Mouse (Mus musculus) CH12.LX (cell line): ENCODE results near the gene Ssbp4. TPM values are rescaled to one million over a fixed set of nuclear protein-coding genes. Genes with fewer than 3 reads are reported as not detected.

Source experiments
- DNase-seq: peaks from one replicate; pipeline ENCODE4 v3.0.0-alpha.2; 2013; ENCODE audit errors: extremely low read depth
- H3K27ac ChIP-seq: 2 replicates; pipeline ENCODE4 v1.5.1; 2012; ENCODE audit warnings: low read depth, mild to moderate bottlenecking, control low read depth, moderate library complexity; ENCODE audit not compliant: insufficient read depth
- H3K27me3 ChIP-seq: replicated peaks from 2 replicates; pipeline ENCODE3; 2012; ENCODE audit warnings: inconsistent platforms
- H3K36me3 ChIP-seq, 2 experiments: replicated peaks in 1 of 2; 2 replicates each; pipeline versions ENCODE3 to v1.6.1; 2012; ENCODE audit warnings: inconsistent platforms in 1 of 2, low read length in 1 of 2, mild to moderate bottlenecking in 1 of 2, mixed read lengths in 1 of 2, moderate library complexity in 1 of 2; ENCODE audit not compliant: control insufficient read depth in 1 of 2, insufficient read depth in 1 of 2
- H3K4me1 ChIP-seq, 2 experiments: 2 replicates each; pipeline ENCODE4 v1.6.1; 2012; ENCODE audit warnings: inconsistent platforms in 1 of 2, moderate library complexity in 1 of 2; ENCODE audit not compliant: insufficient read depth in 2 of 2, control insufficient read depth in 1 of 2
- H3K4me2 ChIP-seq: 2 replicates; pipeline ENCODE4 v1.6.1; 2012; ENCODE audit warnings: low read depth, mild to moderate bottlenecking, control low read depth; ENCODE audit not compliant: poor library complexity, insufficient read depth, severe bottlenecking
- H3K4me3 ChIP-seq, 3 experiments: fragments of 150-350 bp in 1 of 3; sonication (generic) in 1 of 3; replicated peaks in 1 of 3; 2 replicates each; pipeline versions ENCODE3 to v1.5.1; 2011 to 2012; ENCODE audit warnings: low read depth in 2 of 3, low read length in 2 of 3, mild to moderate bottlenecking in 2 of 3, moderate library complexity in 2 of 3, control low read depth in 1 of 3, improper control_type of control experiment in 1 of 3, inconsistent platforms in 1 of 3, mixed read lengths in 1 of 3; ENCODE audit not compliant: poor library complexity in 1 of 3
- H3K79me2 ChIP-seq: replicated peaks from 2 replicates; pipeline ENCODE4 v1.6.1; 2012; ENCODE audit warnings: mild to moderate bottlenecking, moderate library complexity; ENCODE audit not compliant: control insufficient read depth, poor library complexity, insufficient read depth, severe bottlenecking; ENCODE audit errors: extremely low read depth
- H3K9ac ChIP-seq: 2 replicates; pipeline ENCODE4 v1.6.1; 2012; ENCODE audit warnings: low read depth, mild to moderate bottlenecking, control low read depth, moderate library complexity; ENCODE audit not compliant: insufficient read depth
- H3K9me3 ChIP-seq: replicated peaks from 2 replicates; pipeline ENCODE3; 2012; ENCODE audit warnings: low read length, inconsistent platforms, mixed read lengths
- BHLHE40 ChIP-seq: IDR thresholded peaks from 2 replicates; pipeline ENCODE4 v1.6.1; 2011; ENCODE audit warnings: mild to moderate bottlenecking, low read depth, low read length, improper control_type of control experiment
- CHD2 ChIP-seq: IDR thresholded peaks from 2 replicates; pipeline ENCODE4 v1.6.1; 2011; ENCODE audit warnings: low read length, improper control_type of control experiment
- CTCF ChIP-seq, 2 experiments: IDR thresholded peaks in 1 of 2; conservative IDR thresholded peaks in 1 of 2; 2 replicates each; pipeline ENCODE4 v1.5.1; 2011 to 2012; ENCODE audit warnings: low read depth in 2 of 2, low read length in 2 of 2, improper control_type of control experiment in 1 of 2, inconsistent platforms in 1 of 2, mild to moderate bottlenecking in 1 of 2, moderate library complexity in 1 of 2
- E2F4 ChIP-seq: IDR thresholded peaks from 2 replicates; pipeline ENCODE4 v1.6.1; 2011; ENCODE audit warnings: low read depth, low read length, improper control_type of control experiment; ENCODE audit not compliant: insufficient replicate concordance
- EP300 ChIP-seq: IDR thresholded peaks from 2 replicates; pipeline ENCODE4 v1.6.1; 2011; ENCODE audit warnings: low read length, improper control_type of control experiment
- ETS1 ChIP-seq: conservative IDR thresholded peaks from 2 replicates; pipeline ENCODE4 v1.6.1; 2012; ENCODE audit warnings: low read depth, mild to moderate bottlenecking, inconsistent platforms, low read length, improper control_type of control experiment, moderate library complexity
- HCFC1 ChIP-seq: IDR thresholded peaks from 2 replicates; pipeline ENCODE4 v1.6.1; 2012; ENCODE audit warnings: low read depth, mild to moderate bottlenecking, inconsistent platforms, low read length, improper control_type of control experiment
- IRF4 ChIP-seq: IDR thresholded peaks from 2 replicates; pipeline ENCODE4 v1.6.1; 2014; ENCODE audit warnings: low read depth, mild to moderate bottlenecking, inconsistent platforms, low read length, improper control_type of control experiment
- JUND ChIP-seq: conservative IDR thresholded peaks from 2 replicates; pipeline ENCODE4 v1.6.1; 2011; ENCODE audit warnings: low read depth, low read length, improper control_type of control experiment
- KAT2A ChIP-seq: IDR thresholded peaks from 2 replicates; pipeline ENCODE4 v1.6.1; 2012; ENCODE audit warnings: low read length, improper control_type of control experiment, inconsistent platforms; ENCODE audit not compliant: insufficient replicate concordance
- MAFK ChIP-seq: IDR thresholded peaks from 2 replicates; pipeline ENCODE4 v1.6.1; 2011; ENCODE audit warnings: low read length, improper control_type of control experiment; ENCODE audit not compliant: insufficient replicate concordance
- MAX ChIP-seq: IDR thresholded peaks from 2 replicates; pipeline ENCODE4 v1.6.1; 2011; ENCODE audit warnings: low read length, improper control_type of control experiment
- MAZ ChIP-seq: IDR thresholded peaks from 2 replicates; pipeline ENCODE4 v1.6.1; 2012; ENCODE audit warnings: low read depth, mild to moderate bottlenecking, inconsistent platforms, low read length, improper control_type of control experiment, moderate library complexity
- MEF2A ChIP-seq: IDR thresholded peaks from 2 replicates; pipeline ENCODE4 v1.6.1; 2014; ENCODE audit warnings: low read depth, mild to moderate bottlenecking, inconsistent platforms, low read length, improper control_type of control experiment, borderline replicate concordance
- MXI1 ChIP-seq: IDR thresholded peaks from 2 replicates; pipeline ENCODE4 v1.6.1; 2011; ENCODE audit warnings: mild to moderate bottlenecking, low read depth, low read length, improper control_type of control experiment
- NELFE ChIP-seq: IDR thresholded peaks from 2 replicates; pipeline ENCODE4 v1.6.1; 2011; ENCODE audit warnings: low read depth, low read length, improper control_type of control experiment
- POLR2A ChIP-seq: IDR thresholded peaks from 2 replicates; pipeline ENCODE4 v1.6.1; 2011; ENCODE audit warnings: low read depth, mild to moderate bottlenecking, improper control_type of control experiment, low read length
- POLR2AphosphoS2 ChIP-seq: IDR thresholded peaks from 2 replicates; pipeline ENCODE4 v1.6.1; 2011; ENCODE audit warnings: low read depth, low read length, improper control_type of control experiment
- RAD21 ChIP-seq: IDR thresholded peaks from 2 replicates; pipeline ENCODE4 v1.6.1; 2011; ENCODE audit warnings: low read depth, mild to moderate bottlenecking, low read length, improper control_type of control experiment, moderate library complexity
- RCOR1 ChIP-seq: conservative IDR thresholded peaks from 2 replicates; pipeline ENCODE4 v1.6.1; 2012; ENCODE audit warnings: low read depth, mild to moderate bottlenecking, inconsistent platforms, low read length, improper control_type of control experiment
- SIN3A ChIP-seq: IDR thresholded peaks from 2 replicates; pipeline ENCODE4 v1.6.1; 2012; ENCODE audit warnings: low read length, improper control_type of control experiment, inconsistent platforms
- SMC3 ChIP-seq: IDR thresholded peaks from 2 replicates; pipeline ENCODE4 v1.6.1; 2011; ENCODE audit warnings: low read depth, low read length, improper control_type of control experiment
- TBP ChIP-seq: conservative IDR thresholded peaks from 2 replicates; pipeline ENCODE4 v1.6.1; 2011; ENCODE audit warnings: low read depth, low read length, improper control_type of control experiment
- UBTF ChIP-seq: IDR thresholded peaks from 2 replicates; pipeline ENCODE4 v1.6.1; 2012; ENCODE audit warnings: low read depth, mild to moderate bottlenecking, inconsistent platforms, low read length, improper control_type of control experiment, moderate library complexity
- USF1 ChIP-seq: IDR thresholded peaks from 2 replicates; pipeline ENCODE4 v1.6.1; 2014; ENCODE audit warnings: low read depth, mild to moderate bottlenecking, inconsistent platforms, low read length, improper control_type of control experiment
- USF2 ChIP-seq: conservative IDR thresholded peaks from 2 replicates; pipeline ENCODE4 v1.6.1; 2011; ENCODE audit warnings: low read depth, low read length, improper control_type of control experiment
- ZKSCAN1 ChIP-seq: IDR thresholded peaks from 2 replicates; pipeline ENCODE4 v1.6.1; 2012; ENCODE audit warnings: low read depth, inconsistent platforms, low read length, improper control_type of control experiment, borderline replicate concordance
- dilution Hi-C: fragments of 300-500 bp; cut with MboI; formaldehyde crosslinking; loops from 2 replicates; pipeline ENCODE4 v1.14.3; 2020; ENCODE audit warnings: low sequenced_read_pairs; ENCODE audit not compliant: extremely low pct_unique_long_range_greater_than_20kb, extremely low pct_ligation_motif_present
- in situ Hi-C: fragments of 300-500 bp; cut with MboI; formaldehyde crosslinking; loops from 3 replicates; pipeline ENCODE4 v1.14.3; 2019; ENCODE audit warnings: low sequenced_read_pairs, low pct_ligation_motif_present, low pct_unique_long_range_greater_than_20kb, mixed read lengths
- polyA plus RNA-seq: library from polyadenylated mRNA; unstranded; fragments of >175 nt; gene quantifications from 2 replicates; pipeline ENCODE4 v1.2.1, GENCODE M21; 2012; ENCODE audit warnings: low read depth; ENCODE audit not compliant: insufficient read length
- total RNA-seq, 2 experiments: library from RNA; depleted of rRNA; stranded (reverse); fragments of 300-350 nt in 1 of 2; fragments of >200 nt in 1 of 2; gene quantifications; 2 replicates each; pipeline ENCODE4 v1.2.3; 2012 to 2014

Gene Ssbp4
- total and polyA plus RNA-seq, 3 experiments: 41.3 to 128 (median 77.3) TPM

DNA sequence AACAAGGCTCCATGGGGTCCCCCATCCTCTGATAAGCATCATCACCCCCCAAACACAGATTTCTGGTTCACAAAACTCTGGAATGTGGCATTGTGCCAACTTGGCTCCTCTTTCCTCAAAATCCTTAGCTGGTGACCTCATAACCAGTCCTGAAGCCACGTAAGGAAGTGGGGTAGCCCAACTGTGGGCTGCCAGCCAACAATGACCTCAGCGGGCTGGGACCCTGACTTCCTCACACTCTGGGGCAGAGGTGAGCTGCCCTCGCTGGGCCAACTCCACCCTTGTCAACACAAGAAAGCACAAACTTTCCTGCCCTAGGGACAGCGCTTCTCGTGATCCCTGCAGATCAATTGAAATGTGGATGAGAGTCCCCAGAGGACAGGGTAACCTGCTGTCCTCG, 25.4 kb upstream of the Ssbp4 start:
- peak overlapping the region; percentile 100 for H3K27ac ChIP-seq
- TF ChIP-seq KAT2A (no peak), HCFC1 (no peak), RCOR1 (no peak), USF1 (no peak)
- no peak overlapping the region for H3K4me3 ChIP-seq
- no peak overlapping the region for H3K9ac ChIP-seq
- H3K9me3 ChIP-seq: peaks cover 2% of the 10 kb centered on the region
- no peak overlapping the region for H3K4me2 ChIP-seq
- dilution Hi-C loops (no loop called here), in situ Hi-C loops (no loop called here)
- DNase-seq: no peak
- peaks cover 36 to 90% of the 10 kb centered on the region in 2 experiments for H3K4me1 ChIP-seq
- H3K79me2 ChIP-seq: no peaks in the 10 kb centered on the region
- H3K36me3 ChIP-seq: no peaks in the 10 kb centered on the region
- no peaks in the 10 kb centered on the region for H3K27me3 ChIP-seq

DNA sequence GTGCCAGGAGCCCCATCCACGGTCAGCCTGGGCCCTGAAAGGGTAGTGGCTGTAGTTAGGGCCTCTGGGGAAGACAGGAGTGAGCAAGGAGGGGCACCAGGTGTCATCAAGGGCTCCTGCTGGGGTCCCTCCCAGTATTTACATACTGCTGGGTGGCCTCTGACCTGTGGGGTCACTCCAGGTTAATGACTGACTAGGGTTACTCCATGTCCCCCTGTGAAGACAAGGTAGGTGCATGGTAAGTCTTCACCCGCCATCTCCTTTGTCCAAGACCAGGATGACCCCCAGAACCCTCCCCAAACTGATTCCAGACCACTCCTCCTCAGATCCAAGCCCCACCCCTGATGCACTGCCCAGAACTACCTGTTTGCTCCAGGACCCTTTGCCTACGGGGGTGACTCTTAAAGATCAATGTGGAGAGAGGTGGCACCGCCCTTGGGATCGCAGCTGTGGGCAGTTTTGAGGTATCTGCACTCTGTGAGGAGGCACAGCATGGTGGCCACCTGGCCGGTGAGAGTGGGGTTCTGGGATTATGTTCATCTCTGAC, 23.7 kb upstream of the Ssbp4 start, which contains the start of gene Gdf15:
Gdf15 (minus strand) TSS at position 111 of the 547 bp plus-strand sequence.
- TF ChIP-seq HCFC1 (no peak), BHLHE40 (no peak), CTCF (conservative IDR thresholded peaks at IDR 0.05 in 1 of 2, IDR thresholded peaks at IDR 0.05 in 1 of 2; ENCODE audit: low read depth in 2 of 2, low read length in 2 of 2) (no peak), USF2 (no peak), EP300 (no peak), MEF2A (no peak), NELFE (no peak), USF1 (no peak), CHD2 (no peak), MAX (no peak)
- H3K27ac ChIP-seq: no peak within 1 kb of the TSS
- H3K79me2 ChIP-seq: no peaks in the 10 kb centered on the region
- no peak within 1 kb of the TSS for H3K4me3 ChIP-seq
- no peaks in the 10 kb centered on the region for H3K27me3 ChIP-seq
- H3K36me3 ChIP-seq: no peaks in the 10 kb centered on the region
- no peak within 1 kb of the TSS for H3K9ac ChIP-seq
- dilution Hi-C loops (no loop called here), in situ Hi-C loops (no loop called here)
- DNase-seq: no peak
- H3K9me3 ChIP-seq: peaks cover 2% of the 10 kb centered on the region
- H3K4me1 ChIP-seq: peaks cover 36 to 78% of the 10 kb centered on the region in 2 experiments
- no peak within 1 kb of the TSS for H3K4me2 ChIP-seq

DNA sequence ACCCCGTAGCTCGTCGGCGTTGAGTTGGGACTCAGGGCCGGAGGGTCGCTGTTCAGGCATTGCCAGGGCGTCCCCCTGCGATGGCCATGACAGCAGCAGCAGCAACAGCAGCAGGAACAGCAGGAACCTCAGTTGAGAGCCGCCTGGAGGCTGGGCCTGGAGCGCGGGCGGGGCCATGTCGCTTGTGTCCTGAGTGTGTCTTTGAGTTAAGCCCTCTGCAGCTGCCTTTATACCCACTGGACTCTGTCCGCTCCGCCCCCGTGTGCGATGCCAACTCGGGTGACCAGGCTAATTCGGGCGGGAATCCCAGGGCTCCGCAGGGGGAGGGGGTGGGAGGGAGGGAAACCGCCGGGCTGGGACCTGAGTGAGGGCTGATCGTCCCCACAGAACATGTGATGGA, 22.8 kb upstream of the Ssbp4 start:
- in situ Hi-C loops (no loop called here), dilution Hi-C loops (no loop called here)
- H3K27ac ChIP-seq: no peak overlapping the region
- no peaks in the 10 kb centered on the region for H3K79me2 ChIP-seq
- no peaks in the 10 kb centered on the region for H3K36me3 ChIP-seq
- no peak overlapping the region for H3K9ac ChIP-seq
- H3K27me3 ChIP-seq: no peaks in the 10 kb centered on the region
- no peak for DNase-seq
- no peak overlapping the region for H3K4me3 ChIP-seq
- H3K9me3 ChIP-seq: peaks cover 2% of the 10 kb centered on the region
- H3K4me2 ChIP-seq: no peak overlapping the region
- H3K4me1 ChIP-seq: peaks cover 28 to 73% of the 10 kb centered on the region in 2 experiments
- TF ChIP-seq MAFK (no peak), MAZ (no peak), ETS1 (no peak), POLR2A (no peak), UBTF (no peak), POLR2AphosphoS2 (no peak), MXI1 (no peak), ZKSCAN1 (no peak), IRF4 (no peak), SMC3 (no peak), TBP (no peak), EP300 (no peak), JUND (no peak), E2F4 (no peak), RCOR1 (no peak), RAD21 (no peak), SIN3A (no peak)
